Mouse (Mus musculus) hindbrain, embryonic 16.5 days (tissue): ENCODE measurements at regions not wholly inside any gene's neighbourhood (a gene's known extent, or its start where the extent isn't known, plus 50 kb on each side); places are given as distances from the start of the nearest gene placed in this dataset.

Experiments used
- ATAC-seq: fragments of 200-750 bp; cut with Nextera tagmentation; 2 replicates; pipeline ENCODE4 v1.8.0; 2017; ENCODE audit warnings: moderate TSS enrichment, moderate library complexity
- H3K27ac ChIP-seq: fragments of 300-500 bp; sonication (generic); 2 replicates; pipeline ENCODE4 v1.5.1; 2014; ENCODE audit warnings: low read depth, mild to moderate bottlenecking, control low read depth, low read length, moderate library complexity
- H3K27me3 ChIP-seq: fragments of 300-500 bp; sonication (generic); replicated peaks from 2 replicates; pipeline ENCODE4 v1.6.1; 2014; ENCODE audit warnings: low read length; ENCODE audit not compliant: control insufficient read depth, insufficient read depth
- H3K36me3 ChIP-seq: fragments of 300-500 bp; sonication (generic); 2 replicates; pipeline ENCODE4 v1.6.1; 2014; ENCODE audit warnings: mild to moderate bottlenecking, low read length, moderate library complexity, mixed read lengths; ENCODE audit not compliant: control insufficient read depth, insufficient read depth
- H3K4me1 ChIP-seq: fragments of 300-500 bp; sonication (generic); 2 replicates; pipeline ENCODE4 v1.6.1; 2014; ENCODE audit warnings: low read depth, low read length; ENCODE audit not compliant: control insufficient read depth, insufficient read depth
- H3K4me2 ChIP-seq: fragments of 300-500 bp; sonication (generic); 2 replicates; pipeline ENCODE4 v1.6.1; 2014; ENCODE audit warnings: mild to moderate bottlenecking, low read length, control low read depth, moderate library complexity
- H3K4me3 ChIP-seq: fragments of 300-500 bp; sonication (generic); 2 replicates; pipeline ENCODE4 v1.5.1; 2014; ENCODE audit warnings: mild to moderate bottlenecking, low read length, control low read depth, moderate library complexity
- H3K9ac ChIP-seq: fragments of 300-500 bp; sonication (generic); 2 replicates; pipeline ENCODE4 v1.6.1; 2014; ENCODE audit warnings: low read depth, mild to moderate bottlenecking, control low read depth, low read length, moderate library complexity
- H3K9me3 ChIP-seq: fragments of 300-500 bp; sonication (generic); 2 replicates; pipeline ENCODE4 v1.6.1; 2014; ENCODE audit warnings: mild to moderate bottlenecking, low read length, moderate library complexity; ENCODE audit not compliant: control insufficient read depth
- WGBS: fragments of 180-500 bp; shearing (Covaris S2); extraction: QIAGEN DNeasy Blood & Tissue Kit; methylation state at CpG from one replicate; pipeline ENCODE4 v1.1.7; 2014; 5-methylcytosine and 5-hydroxymethylcytosine counted together

GRCm38 (mm10) chr11:114184970-114185882 lies 118.4 kb upstream of the Sdk2 start:
- 33% methylated on average over 18 of the region's 18 CpGs for WGBS
- no peaks in the 10 kb centered on the region for H3K36me3 ChIP-seq
- no peaks in the 10 kb centered on the region for H3K27me3 ChIP-seq
- 0 out of 2 replicates have a peak overlapping the region, but pooled peaks have one; percentile 5 for H3K4me2 ChIP-seq
- H3K9ac ChIP-seq: no peak overlapping the region
- peaks cover 9% of the 10 kb centered on the region for H3K4me1 ChIP-seq
- H3K27ac ChIP-seq: no peak overlapping the region
- H3K4me3 ChIP-seq: no peak overlapping the region
- ATAC-seq: peak; percentile 86
- H3K9me3 ChIP-seq: peaks cover under 1% of the 10 kb centered on the region; the same call in 1 of the 2 replicates

DNA sequence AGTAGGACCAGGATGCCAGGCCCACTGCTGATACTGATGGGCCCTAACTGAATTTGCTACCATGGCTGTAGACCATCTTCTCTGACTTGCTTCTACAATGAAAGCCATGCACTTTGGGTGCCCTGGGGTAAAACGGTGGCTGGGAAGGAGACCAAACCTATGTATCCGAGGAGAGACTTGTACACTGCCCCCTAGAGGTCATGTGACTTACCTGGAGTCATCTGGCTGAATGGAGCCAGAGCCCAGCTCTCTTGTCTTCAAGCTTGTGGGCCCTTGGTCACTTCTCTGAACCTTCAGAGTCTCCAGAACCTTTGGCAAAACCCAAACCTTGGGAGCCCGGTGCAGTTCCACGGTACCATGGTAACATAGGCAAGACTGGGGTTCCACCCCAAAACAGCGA lies 117.6 kb upstream of the Sdk2 start:
- H3K4me2 ChIP-seq: no peak overlapping the region
- no peak for ATAC-seq
- no peaks in the 10 kb centered on the region for H3K9me3 ChIP-seq
- no peaks in the 10 kb centered on the region for H3K27me3 ChIP-seq
- peaks cover 9% of the 10 kb centered on the region for H3K4me1 ChIP-seq
- 73% methylated on average over 5 of the region's 5 CpGs for WGBS
- H3K36me3 ChIP-seq: no peaks in the 10 kb centered on the region
- no peak overlapping the region for H3K27ac ChIP-seq
- H3K9ac ChIP-seq: no peak overlapping the region
- no peak overlapping the region for H3K4me3 ChIP-seq

DNA sequence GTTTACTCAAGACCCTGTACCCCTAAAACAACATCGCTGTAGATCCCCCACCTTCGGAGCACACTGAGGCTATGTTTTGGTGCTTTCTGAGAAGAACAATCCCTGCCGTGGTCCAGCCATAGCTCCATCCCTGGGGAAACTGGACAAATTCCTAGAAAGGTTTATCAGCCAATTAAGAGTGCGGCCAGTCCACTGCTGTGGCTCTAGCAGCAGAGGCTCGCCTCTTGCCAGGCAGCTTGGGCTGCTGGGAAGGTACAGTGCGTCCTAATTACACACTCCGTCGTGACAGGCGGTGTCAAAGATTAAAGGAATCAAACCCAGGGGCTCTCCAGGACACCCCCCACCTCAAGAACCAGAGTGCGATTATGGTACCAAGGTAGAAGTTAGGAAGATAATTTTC lies 116.4 kb upstream of the Sdk2 start:
- Histone ChIP-seq H3K4me3 (no peak overlapping the region), H3K27me3 (no peaks in the 10 kb centered on the region), H3K9me3 (no peaks in the 10 kb centered on the region), H3K4me1 (peaks cover 14% of the 10 kb centered on the region), H3K4me2 (no peak overlapping the region), H3K9ac (no peak overlapping the region), H3K36me3 (no peaks in the 10 kb centered on the region), H3K27ac (no peak overlapping the region)
- WGBS: 78% methylated on average over 10 of the region's 10 CpGs
- no peak for ATAC-seq

- Histone ChIP-seq H3K4me3 (no peak overlapping the region), H3K4me1 (peaks cover 25% of the 10 kb centered on the region), H3K36me3 (no peaks in the 10 kb centered on the region), H3K27me3 (no peaks in the 10 kb centered on the region; the same call in 1 of the 2 replicates), H3K27ac (0 out of 2 replicates have a peak overlapping the region, but pooled peaks have one; percentile 23), H3K9ac (no peak overlapping the region), H3K4me2 (no peak overlapping the region), H3K9me3 (no peaks in the 10 kb centered on the region)
- 59% methylated on average over 6 of the region's 6 CpGs for WGBS
- ATAC-seq: no peak
Observed at GRCm38 (mm10) chr11:114178746-114179472, 112.1 kb upstream of the Sdk2 start.

DNA sequence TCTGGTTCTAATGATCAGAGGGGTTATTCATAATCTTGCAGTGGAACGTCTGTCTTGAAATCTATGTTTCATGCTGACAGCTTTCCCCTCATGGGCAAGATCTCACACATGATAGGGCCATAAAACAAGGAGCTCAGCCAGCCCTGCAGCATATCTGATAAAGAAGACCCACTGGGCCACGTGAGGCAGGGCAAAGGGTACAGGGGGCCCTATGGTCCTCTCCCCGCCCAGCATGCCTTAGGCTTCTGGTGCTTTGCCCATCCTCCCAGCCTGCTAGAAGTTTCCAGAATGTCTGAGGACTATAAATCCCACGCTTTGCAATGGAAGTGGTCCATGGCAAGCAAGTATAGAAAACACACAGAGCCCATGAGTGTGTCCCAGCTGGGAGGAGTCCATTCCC lies 110.9 kb upstream of the Sdk2 start:
- Histone ChIP-seq H3K9ac (no peak overlapping the region), H3K4me3 (no peak overlapping the region), H3K27me3 (no peaks in the 10 kb centered on the region; the same call in 1 of the 2 replicates), H3K9me3 (no peaks in the 10 kb centered on the region), H3K36me3 (no peaks in the 10 kb centered on the region), H3K4me1 (peaks cover 25% of the 10 kb centered on the region), H3K4me2 (no peak overlapping the region), H3K27ac (no peak overlapping the region)
- no peak for ATAC-seq
- WGBS: 50% methylated on average over 4 of the region's 4 CpGs

- no peaks in the 10 kb centered on the region; the same call in 1 of the 2 replicates for H3K27me3 ChIP-seq
- no peak overlapping the region for H3K4me3 ChIP-seq
- no peak overlapping the region for H3K4me2 ChIP-seq
- H3K27ac ChIP-seq: no peak overlapping the region
- 54% methylated on average over 1 of the region's 1 CpGs for WGBS
- ATAC-seq: no peak
- peaks cover 25% of the 10 kb centered on the region for H3K4me1 ChIP-seq
- no peaks in the 10 kb centered on the region for H3K9me3 ChIP-seq
- no peak overlapping the region for H3K9ac ChIP-seq
- no peaks in the 10 kb centered on the region for H3K36me3 ChIP-seq
Observed at GRCm38 (mm10) chr11:114177281-114177680, 110.4 kb upstream of the Sdk2 start.

DNA sequence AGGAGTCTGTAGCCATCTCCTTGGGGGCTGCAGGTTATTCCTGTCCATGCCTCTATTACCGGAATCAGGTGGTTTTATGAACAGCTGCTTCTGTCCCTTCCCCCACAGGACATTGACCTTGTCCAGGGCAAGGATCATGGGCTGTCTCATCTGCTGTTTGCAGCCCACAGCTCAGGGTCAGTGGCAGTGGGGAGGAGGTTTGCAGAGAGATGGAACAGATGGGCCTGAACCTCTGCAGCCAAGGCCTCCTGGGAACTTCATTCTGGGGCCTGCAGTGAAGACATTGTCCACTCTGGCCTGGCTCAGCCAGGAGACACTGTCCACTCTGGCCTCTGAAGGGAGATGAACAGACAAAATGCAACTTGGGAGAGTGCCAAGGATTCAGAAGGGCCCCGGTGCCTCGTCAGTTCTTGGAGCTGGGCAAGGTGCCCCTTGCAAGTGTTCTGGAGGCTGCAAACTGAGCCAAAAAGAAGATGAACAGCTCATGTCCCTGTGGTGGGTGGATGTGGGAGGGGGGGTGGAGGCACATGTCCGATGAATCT lies 109.9 kb upstream of the Sdk2 start:
- H3K36me3 ChIP-seq: no peaks in the 10 kb centered on the region
- no peak overlapping the region for H3K9ac ChIP-seq
- 42% methylated on average over 4 of the region's 4 CpGs for WGBS
- H3K4me3 ChIP-seq: no peak overlapping the region
- no peaks in the 10 kb centered on the region for H3K9me3 ChIP-seq
- no peak overlapping the region; the same call in 1 of the 2 replicates for H3K27ac ChIP-seq
- peaks cover 25% of the 10 kb centered on the region for H3K4me1 ChIP-seq
- ATAC-seq: no peak
- H3K27me3 ChIP-seq: no peaks in the 10 kb centered on the region; the same call in 1 of the 2 replicates
- no peak overlapping the region for H3K4me2 ChIP-seq

DNA sequence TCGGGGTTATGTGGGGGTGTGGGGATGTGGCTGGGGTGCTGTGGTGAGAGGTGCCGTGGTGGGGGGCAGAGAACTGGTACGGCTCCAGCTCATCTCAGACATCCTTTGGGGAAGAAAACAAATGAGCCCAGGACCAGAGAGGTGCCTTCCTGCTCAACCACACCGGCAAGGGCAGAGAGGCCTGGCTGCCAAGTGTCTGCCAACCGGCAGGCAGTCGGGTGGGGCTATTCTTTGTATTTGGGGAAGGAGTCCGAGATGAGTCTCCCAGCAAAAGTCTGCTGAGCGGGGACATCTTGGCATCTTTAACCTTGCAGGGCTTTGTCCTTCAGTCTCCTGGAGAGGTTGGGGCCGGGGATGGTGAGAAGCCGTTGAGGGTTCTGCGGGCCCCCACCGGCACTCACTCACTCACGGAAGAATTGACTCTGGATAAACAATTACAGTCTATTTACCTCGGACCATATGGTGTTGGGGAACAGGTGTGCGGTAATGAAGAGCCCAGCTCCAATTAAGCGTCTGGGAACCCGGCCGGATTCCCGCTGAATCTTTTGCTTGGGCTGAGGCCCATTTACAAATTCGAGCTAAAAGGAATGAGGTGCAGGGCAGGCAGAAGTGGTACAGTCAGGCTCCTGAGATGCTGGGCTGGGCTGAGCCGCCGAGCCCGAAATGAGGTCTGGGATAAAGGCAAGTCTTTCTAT lies 108.7 kb upstream of the Sdk2 start:
- Histone ChIP-seq H3K27me3 (no peaks in the 10 kb centered on the region; the same call in 1 of the 2 replicates), H3K27ac (peak overlapping the region; percentile 32), H3K9ac (no peak overlapping the region), H3K36me3 (no peaks in the 10 kb centered on the region), H3K4me1 (peaks cover 25% of the 10 kb centered on the region), H3K4me2 (no peak overlapping the region), H3K9me3 (no peaks in the 10 kb centered on the region), H3K4me3 (no peak overlapping the region)
- ATAC-seq: peak; percentile 67
- WGBS: 25% methylated on average over 23 of the region's 23 CpGs
